Mouse (Mus musculus): ENCODE data around the gene Gxylt1.
"Not testable (repeated sequence)": the region's sequence is repeated elsewhere in the genome, so short reads cannot be mapped to it uniquely, and the experiment has no call there.

Gxylt1 gene

DNA sequence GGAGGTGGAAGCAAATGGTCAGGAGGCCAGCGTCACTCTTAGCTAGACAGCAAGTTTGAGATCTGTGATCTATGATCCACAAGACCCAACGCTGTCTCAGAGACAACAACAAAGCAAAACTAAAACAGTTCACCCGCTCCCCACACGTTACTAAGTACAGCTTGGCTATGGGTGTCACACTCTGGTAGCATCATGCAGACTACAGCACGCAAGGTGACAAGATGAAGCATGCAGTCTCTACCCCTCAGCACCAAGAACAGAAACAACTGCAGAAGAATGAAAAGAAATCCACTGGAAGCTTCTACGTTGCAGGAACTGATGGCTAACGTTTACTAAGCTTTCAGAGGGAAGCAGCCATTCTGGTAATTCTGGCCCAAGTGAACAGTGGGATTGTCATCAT lies 11.4 kb downstream of the Gxylt1 start:
- no peak for DNase-seq (ENCODE audit: low read depth, low spot score)

DNA sequence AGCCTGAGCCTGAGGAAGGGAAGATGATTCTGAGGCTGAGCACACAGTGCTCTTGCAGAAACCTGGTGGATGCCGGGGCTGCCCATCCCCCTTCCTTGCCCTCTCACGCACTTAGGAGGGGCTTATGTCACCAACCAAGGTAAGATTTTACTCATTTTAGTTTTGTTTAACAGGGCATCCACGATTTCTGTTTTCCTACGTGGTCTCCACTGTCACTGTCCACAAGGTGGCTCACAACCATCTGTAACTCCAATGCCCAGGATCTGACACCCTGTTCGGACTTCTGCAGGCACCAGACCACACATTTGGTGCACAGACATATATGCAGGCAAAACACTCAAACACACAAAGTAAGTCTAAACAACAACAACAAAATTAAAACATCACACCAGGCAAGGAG lies 12.2 kb downstream of the Gxylt1 start:
- no peak for DNase-seq (ENCODE audit: low read depth, low spot score)

- no peak for DNase-seq (ENCODE audit: low read depth, low spot score)
Observed at GRCm38 (mm10) chr15:93262274-93262673, 12.7 kb downstream of the Gxylt1 start.

DNA sequence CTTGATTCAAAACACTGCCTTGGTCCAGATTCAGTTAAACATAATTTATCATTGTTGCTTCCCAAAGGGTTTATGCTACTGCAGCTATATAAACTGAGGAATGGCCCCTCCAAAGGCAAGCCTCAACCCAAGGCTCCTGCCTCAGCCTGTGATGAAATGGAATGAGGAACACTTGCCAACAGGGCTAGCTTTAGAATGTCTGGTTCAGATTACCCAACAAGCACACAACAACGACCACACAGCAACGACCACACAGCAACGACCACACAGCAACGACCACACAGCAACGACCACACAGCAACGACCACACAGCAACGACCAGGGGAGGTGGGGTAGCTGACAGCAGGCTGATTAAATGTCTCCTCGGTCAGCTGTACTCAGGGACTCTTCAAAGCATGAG lies 15.0 kb downstream of the Gxylt1 start:
- no peak for DNase-seq (ENCODE audit: low read depth, low spot score)

DNA sequence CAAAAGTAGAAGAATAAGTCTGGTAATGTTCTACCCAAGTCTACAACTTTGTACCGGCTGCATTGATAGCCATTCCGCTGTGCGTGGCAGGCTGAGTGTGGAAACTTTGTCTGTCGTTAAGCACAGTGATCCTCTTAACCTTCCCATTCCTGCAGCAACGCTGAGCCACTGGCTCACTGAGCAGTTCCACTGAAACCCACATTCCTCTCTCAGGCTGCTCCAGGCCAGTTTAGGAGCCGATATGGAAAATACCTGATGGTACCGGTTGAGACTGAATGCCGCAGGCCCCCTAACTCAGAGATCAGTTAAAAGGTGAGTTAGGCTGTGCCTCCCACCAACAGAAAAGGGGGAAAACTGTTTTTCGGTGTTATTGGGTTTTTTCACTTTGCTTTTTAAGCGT lies 19.7 kb downstream of the Gxylt1 start:
- no peak for DNase-seq (ENCODE audit: low read depth, low spot score)

- no peak for DNase-seq (ENCODE audit: low read depth, low spot score)
Observed at GRCm38 (mm10) chr15:93253172-93253571, 21.8 kb downstream of the Gxylt1 start.

GRCm38 (mm10) chr15:93252396-93252795 lies 22.6 kb downstream of the Gxylt1 start:
- no peak for DNase-seq (ENCODE audit: low read depth, low spot score)

DNA sequence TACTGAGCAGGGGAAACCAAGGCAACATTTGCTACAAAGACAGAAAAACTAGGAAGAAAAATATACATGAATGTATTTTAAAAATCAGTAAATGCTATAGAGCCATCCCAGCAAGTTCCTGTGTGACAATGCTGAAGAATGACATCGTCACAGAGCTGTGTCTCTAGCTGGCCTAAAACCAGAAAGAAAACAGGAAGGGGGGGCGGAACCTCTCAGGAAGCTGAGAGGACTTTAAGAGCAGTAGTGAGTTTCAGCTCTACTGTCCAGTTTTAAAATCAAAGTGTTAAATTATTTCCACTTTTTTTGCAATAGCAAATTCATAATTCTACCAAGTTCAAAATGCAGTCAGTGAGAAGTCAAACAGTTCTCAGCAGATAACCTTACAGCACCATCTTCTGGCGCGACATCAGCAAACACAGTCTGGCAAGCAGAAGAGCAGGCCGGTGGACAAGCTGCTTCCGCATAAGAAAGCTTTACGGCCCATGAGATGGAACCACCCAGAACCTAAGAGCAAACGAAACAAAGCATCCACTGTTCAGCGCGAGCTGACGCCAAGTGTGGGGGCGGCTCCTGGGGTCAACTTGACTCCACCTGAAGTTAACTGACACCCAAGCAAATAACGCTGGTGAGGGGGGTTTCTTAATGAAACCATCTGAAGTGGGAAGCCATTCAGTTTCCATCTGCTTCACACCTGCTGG lies 23.3 kb downstream of the Gxylt1 start:
- no peak for DNase-seq (ENCODE audit: low read depth, low spot score)

- no peak for DNase-seq (ENCODE audit: low read depth, low spot score)
Observed at GRCm38 (mm10) chr15:93243202-93243601, 31.8 kb downstream of the Gxylt1 start.

- DNase-seq (ENCODE audit: low read depth, low spot score), result not testable (repeated sequence)
Observed at GRCm38 (mm10) chr15:93236456-93236855, 38.5 kb downstream of the Gxylt1 start.

- DNase-seq (ENCODE audit: low read depth, low spot score), result no peak
Observed at GRCm38 (mm10) chr15:93229028-93229427, 46.0 kb downstream of the Gxylt1 start.

- no peak for DNase-seq (ENCODE audit: low read depth, low spot score)
Observed at GRCm38 (mm10) chr15:93228375-93228774, 46.6 kb downstream of the Gxylt1 start.

DNA sequence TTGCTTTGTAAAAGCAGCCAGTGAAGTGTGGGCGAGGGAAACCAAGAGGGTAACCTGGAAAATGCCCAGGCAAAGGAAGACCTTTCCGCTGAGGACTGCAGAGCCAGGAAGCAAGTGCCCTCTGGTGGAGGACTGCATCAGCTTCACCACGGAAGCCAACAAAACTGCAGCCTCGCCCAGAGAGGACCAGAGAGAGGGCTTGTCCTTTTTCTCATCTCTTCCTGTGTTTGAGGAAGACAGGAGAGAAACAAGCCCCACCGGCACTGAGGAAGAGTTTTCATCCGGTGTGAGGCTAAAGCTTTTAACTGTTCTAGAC lies 47.3 kb downstream of the Gxylt1 start:
- no peak for DNase-seq (ENCODE audit: low read depth, low spot score)

GRCm38 (mm10) chr15:93226930-93227763 lies 47.8 kb downstream of the Gxylt1 start:
- DNase-seq (ENCODE audit: low read depth, low spot score), result no peak

- no peak for DNase-seq (ENCODE audit: low read depth, low spot score)
Observed at GRCm38 (mm10) chr15:93222475-93222874, 52.5 kb downstream of the Gxylt1 start.

GRCm38 (mm10) chr15:93212617-93213016 lies 62.4 kb downstream of the Gxylt1 start:
- DNase-seq (ENCODE audit: low read depth, low spot score), result no peak

DNA sequence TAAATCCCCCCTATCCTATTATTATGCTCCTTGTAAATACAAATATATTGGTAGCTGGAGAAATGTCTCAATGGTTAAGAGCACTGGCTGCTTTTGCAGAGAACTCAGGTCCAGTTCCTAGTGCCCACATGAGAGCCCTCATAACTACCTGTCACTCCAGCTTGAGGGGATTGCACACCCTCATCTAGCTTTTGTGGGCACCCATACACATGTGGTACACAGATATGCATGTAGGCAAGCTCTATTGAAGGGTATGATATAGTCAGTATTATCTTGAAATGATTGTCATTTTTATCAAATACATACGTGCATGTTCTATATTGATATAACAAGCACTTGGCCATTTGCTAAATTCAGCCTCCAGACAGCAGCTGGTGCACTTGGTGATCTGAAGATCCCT lies 70.1 kb downstream of the Gxylt1 start:
- DNase-seq (ENCODE audit: low read depth, low spot score), result no peak

- no peak for DNase-seq (ENCODE audit: low read depth, low spot score)
Observed at GRCm38 (mm10) chr15:93201956-93202355, 73.0 kb downstream of the Gxylt1 start.

DNA sequence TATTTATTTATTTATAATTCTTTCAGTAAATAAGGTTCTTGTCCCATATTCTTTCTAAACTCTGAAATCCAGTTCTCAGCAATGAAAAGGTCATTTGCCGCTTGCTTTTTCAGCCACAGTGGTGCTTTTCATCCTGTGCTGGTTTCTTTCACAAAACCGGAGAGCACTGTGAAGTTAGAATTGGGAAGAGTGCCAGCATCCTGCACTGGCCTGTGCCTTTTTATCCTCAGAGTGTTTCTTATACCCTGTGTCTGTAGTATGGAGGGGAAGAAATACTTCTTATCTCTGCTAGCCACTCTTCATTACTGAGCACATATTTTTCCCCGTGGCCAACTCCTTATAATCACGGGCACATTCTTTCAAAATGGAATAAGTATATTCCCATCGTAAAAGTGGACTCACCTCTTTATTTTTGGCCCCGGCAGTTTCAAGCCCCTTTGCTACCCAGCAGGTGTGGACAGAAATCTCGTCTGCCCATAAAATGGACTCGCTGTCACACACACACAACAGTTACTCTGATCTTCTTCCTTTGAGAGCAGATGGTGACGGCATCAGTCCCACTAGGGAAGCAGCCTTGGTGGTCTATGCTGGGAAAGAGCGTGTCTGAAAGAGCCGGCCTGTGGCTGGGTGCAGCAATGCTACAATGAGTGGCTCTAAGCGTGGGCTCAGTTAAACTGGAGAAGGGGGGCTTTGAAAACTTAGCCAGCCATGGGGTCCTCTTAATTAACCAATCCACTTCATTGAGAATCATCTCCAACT lies 83.4 kb downstream of the Gxylt1 start:
- no peak for DNase-seq (ENCODE audit: low read depth, low spot score)
